Mouse (Mus musculus) hindbrain, embryonic 13.5 days (tissue): ENCODE measurements at regions not wholly inside any gene's neighbourhood (a gene's known extent, or its start where the extent isn't known, plus 50 kb on each side); places are given as distances from the start of the nearest gene placed in this dataset.

Experiments
- ATAC-seq: fragments of 200-750 bp; cut with Nextera tagmentation; 2 replicates; pipeline ENCODE4 v1.8.0; 2017; ENCODE audit warnings: moderate TSS enrichment; ENCODE audit not compliant: low FRiP score
- H3K27ac ChIP-seq: fragments of 300-500 bp; sonication (generic); 2 replicates; pipeline ENCODE4 v1.5.1; 2015; ENCODE audit warnings: inconsistent platforms, mild to moderate bottlenecking, moderate library complexity
- H3K27me3 ChIP-seq: fragments of 300-500 bp; sonication (generic); 2 replicates; pipeline ENCODE4 v1.6.1; 2015; ENCODE audit warnings: mild to moderate bottlenecking, inconsistent platforms
- H3K36me3 ChIP-seq: fragments of 300-500 bp; sonication (generic); 2 replicates; pipeline ENCODE4 v1.6.1; 2015; ENCODE audit warnings: mild to moderate bottlenecking, inconsistent platforms
- H3K4me1 ChIP-seq: fragments of 300-500 bp; sonication (generic); replicated peaks from 2 replicates; pipeline ENCODE4 v1.6.1; 2015; ENCODE audit warnings: inconsistent platforms
- H3K4me2 ChIP-seq: fragments of 300-500 bp; sonication (generic); 2 replicates; pipeline ENCODE4 v1.6.1; 2015; ENCODE audit warnings: inconsistent platforms, mild to moderate bottlenecking, moderate library complexity
- H3K4me3 ChIP-seq: fragments of 300-500 bp; sonication (generic); 2 replicates; pipeline ENCODE4 v1.5.1; 2015; ENCODE audit warnings: mild to moderate bottlenecking, inconsistent platforms
- H3K9ac ChIP-seq: fragments of 300-500 bp; sonication (generic); 2 replicates; pipeline ENCODE4 v1.6.1; 2015; ENCODE audit warnings: mild to moderate bottlenecking, inconsistent platforms
- H3K9me3 ChIP-seq: fragments of 300-500 bp; sonication (generic); 2 replicates; pipeline ENCODE4 v1.6.1; 2016; ENCODE audit warnings: inconsistent platforms
- WGBS: fragments of 180-500 bp; shearing (Covaris S2); methylation state at CpG from one replicate; pipeline ENCODE4 v1.1.7; 2015; 5-methylcytosine and 5-hydroxymethylcytosine counted together

GRCm38 (mm10) chr1:176354898-176355297 is 79.8 kb upstream of the Pld5 start:
- peak; percentile 52 for ATAC-seq
- Histone ChIP-seq H3K9ac (0 out of 2 replicates have a peak overlapping the region, but pooled peaks have one; percentile 58), H3K9me3 (no peaks in the 10 kb centered on the region), H3K4me3 (peak overlapping the region; percentile 12), H3K27me3 (no peaks in the 10 kb centered on the region), H3K27ac (peak overlapping the region; percentile 90), H3K4me1 (peaks cover 20% of the 10 kb centered on the region), H3K4me2 (peak overlapping the region; percentile 45), H3K36me3 (no peaks in the 10 kb centered on the region)
- WGBS = 7% methylated on average over 1 of the region's 1 CpGs

- H3K27ac ChIP-seq = no peak overlapping the region
- WGBS = 66% methylated on average over 3 of the region's 3 CpGs
These were observed 77.6 kb upstream of the Pld5 start for GRCm38 (mm10) chr1:176352706-176353105.

GRCm38 (mm10) chr1:176349909-176350495 is 74.9 kb upstream of the Pld5 start:
- 50% methylated on average over 2 of the region's 2 CpGs for WGBS
- no peak for ATAC-seq
- H3K4me3 ChIP-seq = no peak overlapping the region
- H3K4me2 ChIP-seq = no peak overlapping the region
- H3K4me1 ChIP-seq = peaks cover 5% of the 10 kb centered on the region
- no peak overlapping the region; the same call in 1 of the 2 replicates for H3K27ac ChIP-seq
- H3K36me3 ChIP-seq = no peaks in the 10 kb centered on the region
- no peaks in the 10 kb centered on the region for H3K9me3 ChIP-seq
- no peaks in the 10 kb centered on the region for H3K27me3 ChIP-seq
- H3K9ac ChIP-seq = no peak overlapping the region

More at GRCm38 (mm10) chr1:176352706-176353105, 77.6 kb upstream of the Pld5 start:
- Histone ChIP-seq H3K4me3 (no peak overlapping the region), H3K27me3 (no peaks in the 10 kb centered on the region), H3K4me2 (no peak overlapping the region), H3K9me3 (no peaks in the 10 kb centered on the region), H3K4me1 (peaks cover 17% of the 10 kb centered on the region), H3K36me3 (no peaks in the 10 kb centered on the region), H3K9ac (no peak overlapping the region)
- ATAC-seq = no peak

GRCm38 (mm10) chr1:176348129-176348528 is 73.0 kb upstream of the Pld5 start:
- Histone ChIP-seq H3K9ac (no peak overlapping the region), H3K4me2 (no peak overlapping the region), H3K4me3 (no peak overlapping the region), H3K27ac (no peak overlapping the region), H3K4me1 (no peaks in the 10 kb centered on the region), H3K27me3 (no peaks in the 10 kb centered on the region), H3K9me3 (no peaks in the 10 kb centered on the region), H3K36me3 (no peaks in the 10 kb centered on the region)
- 86% methylated on average over 3 of the region's 3 CpGs for whole genome bisulfite sequencing
- ATAC-seq = no peak

GRCm38 (mm10) chr1:176331344-176331743 is 56.2 kb upstream of the Pld5 start:
- no peak for ATAC-seq
- WGBS = 72% methylated on average over 3 of the region's 3 CpGs
- Histone ChIP-seq H3K27me3 (no peaks in the 10 kb centered on the region), H3K27ac (no peak overlapping the region), H3K9me3 (no peaks in the 10 kb centered on the region), H3K9ac (no peak overlapping the region), H3K4me2 (no peak overlapping the region), H3K4me3 (no peak overlapping the region), H3K4me1 (no peaks in the 10 kb centered on the region), H3K36me3 (no peaks in the 10 kb centered on the region)
